Mouse (Mus musculus) effector memory CD4-positive, alpha-beta T cell, adult 7 months (primary cell): ENCODE measurements around the gene Olfml1. TPM values are rescaled to one million over a fixed set of nuclear protein-coding genes. Genes with fewer than 3 reads are reported as not detected.

Experiments
- polyA plus RNA-seq: library from polyadenylated mRNA; unstranded; fragments of 100-300 nt; shearing (Covaris generic); gene quantifications from one replicate; pipeline ENCODE4 v1.2.1, GENCODE M21; 2017

Gene Olfml1
- polyA plus RNA-seq: not detected

GRCm38 (mm10) chr7:107567261-107567671, at the start of gene Olfml1:
TSS of gene Olfml1 (plus strand) at chr7:107567446.

GRCm38 (mm10) chr7:107594857-107595402, 27.7 kb downstream of the Olfml1 start, which contains the start of gene Ppfibp2:
TSS of gene Ppfibp2 (plus strand) at chr7:107595207.

GRCm38 (mm10) chr7:107625061-107625460, 57.8 kb downstream of the Olfml1 start, which contains the start of gene 5330417H12Rik:
TSS of gene 5330417H12Rik (minus strand) at chr7:107625161.

Other genes starting within 250 kb of the Olfml1 start
- gene Syt9, start 196.7 kb upstream of the Olfml1 start, polyA plus RNA-seq: not detected
- gene Ppfibp2, start 27.8 kb downstream of the Olfml1 start, polyA plus RNA-seq: 0.76 TPM
- not detected for gene 5330417H12Rik, start 57.7 kb downstream of the Olfml1 start, polyA plus RNA-seq
- not detected for gene Cyb5r2, start 190.6 kb downstream of the Olfml1 start, polyA plus RNA-seq
- not detected for gene Ovch2, start 233.8 kb downstream of the Olfml1 start, polyA plus RNA-seq
- gene Olfr467, start 244.8 kb downstream of the Olfml1 start, polyA plus RNA-seq: not detected